Mouse (Mus musculus) heart, postnatal 0 days (tissue): ENCODE results near the gene Il17rb.

ENCODE experiments used
- CTCF ChIP-seq: IDR thresholded peaks from 2 replicates; pipeline ENCODE4 v1.5.1; 2016; ENCODE audit warnings: antibody characterized with exemption, control low read depth, low read depth
- EP300 ChIP-seq: IDR thresholded peaks from 2 replicates; pipeline ENCODE4 v1.6.1; 2016; ENCODE audit warnings: antibody characterized with exemption, low read depth

DNA sequence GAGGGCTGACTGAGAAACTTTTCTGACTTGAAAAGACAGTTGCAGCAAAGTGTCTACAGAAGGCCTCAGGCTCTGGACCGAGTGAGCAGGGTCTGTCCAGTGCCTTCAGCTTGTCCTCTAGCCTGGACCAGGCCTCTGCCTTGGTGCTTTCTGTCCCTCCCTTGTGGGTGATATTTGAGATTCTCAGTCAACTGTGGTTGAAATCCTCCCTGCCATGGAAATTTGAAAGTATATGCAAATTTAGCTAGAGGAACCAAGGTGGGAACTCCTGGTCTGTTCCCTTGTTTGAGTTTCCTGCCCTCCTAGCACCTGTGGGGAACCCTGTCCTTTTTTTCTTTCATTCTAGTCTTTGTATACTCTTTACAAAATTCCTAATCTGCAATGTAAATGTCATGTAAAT is 6.3 kb upstream of the Il17rb start:
- TF ChIP-seq CTCF (no peak), EP300 (no peak)
